Mouse (Mus musculus) monocyte, adult 2 months (primary cell): ENCODE results near the gene Gm3029.
"Not testable (repeated sequence)": the region's sequence is repeated elsewhere in the genome, so short reads cannot be mapped to it uniquely, and the experiment has no call there.

Experiments used
- DNase-seq, 2 experiments: peaks; one replicate each; pipeline ENCODE4 v3.0.0; 2022; ENCODE audit warnings: low spot score in 2 of 2, low read depth in 1 of 2

Gene Gm3029

DNA sequence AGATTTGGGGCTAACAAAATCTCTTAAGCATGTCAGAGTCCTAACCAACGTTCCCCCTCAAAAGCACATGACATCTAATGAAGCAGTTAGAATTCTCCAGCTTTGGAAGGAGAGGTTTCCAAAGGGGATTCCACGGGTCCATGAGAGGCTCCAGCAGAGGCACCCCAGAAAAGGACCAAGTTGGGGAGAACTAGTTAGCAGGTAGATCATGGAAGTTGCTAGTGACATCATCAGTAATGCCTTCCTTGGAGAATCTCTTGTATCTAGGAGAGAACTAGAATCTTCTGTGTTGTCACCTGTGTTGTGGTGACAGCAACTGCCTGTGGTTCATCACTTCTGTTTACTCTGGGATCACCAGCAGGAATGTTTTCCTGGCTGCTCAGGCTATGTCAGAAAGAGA lies at the start of gene Gm3029:
Gm3029 (plus strand) TSS at position 301 of the 400 bp plus-strand sequence.
- not testable (repeated sequence) for DNase-seq

DNA sequence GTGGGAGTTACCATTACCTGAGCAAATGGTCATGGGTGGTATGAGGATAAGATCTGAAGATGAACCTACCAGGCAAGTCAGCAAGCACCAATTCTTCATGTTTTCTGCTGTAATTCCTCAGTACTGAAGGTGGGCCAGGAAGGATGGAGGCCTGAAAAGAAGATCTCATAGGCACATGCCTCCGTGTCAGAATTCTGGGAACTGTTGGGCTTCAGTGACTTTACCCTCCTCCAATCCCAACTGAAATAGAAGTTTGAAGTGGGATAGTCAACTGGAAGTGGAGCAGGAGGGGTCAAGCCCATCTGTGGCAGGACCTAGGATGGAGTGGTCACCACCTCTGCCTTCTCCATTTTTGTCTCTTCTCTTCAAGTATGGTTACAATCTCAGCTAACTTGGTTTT lies 47.7 kb upstream of the Gm3029 start, which contains the start of gene Gm2916:
Gm2916 (plus strand) TSS at position 301 of the 400 bp plus-strand sequence.
- DNase-seq: not testable (repeated sequence)

DNA sequence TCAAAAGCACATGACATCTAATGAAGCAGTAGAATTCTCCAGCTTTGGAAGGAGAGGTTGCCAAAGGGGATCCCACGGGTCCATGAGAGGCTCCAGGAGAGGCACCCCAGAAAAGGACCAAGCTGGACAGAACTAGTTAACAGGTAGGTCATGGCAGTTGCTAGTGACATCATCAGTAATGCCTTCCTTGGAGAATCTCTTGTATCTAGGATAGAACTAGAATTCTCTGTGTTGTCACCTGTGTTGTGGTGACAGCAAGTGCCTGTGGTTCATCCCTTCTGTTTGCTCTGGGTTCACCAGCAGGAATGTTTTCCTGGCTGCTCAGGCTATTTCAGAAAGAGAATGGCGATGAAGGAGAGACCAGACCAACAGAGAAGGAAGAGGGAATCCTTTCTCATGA lies 31.7 kb downstream of the Gm3029 start, which contains the start of gene Gm3095:
Gm3095 (plus strand) TSS at position 301 of the 400 bp plus-strand sequence.
- DNase-seq: not testable (repeated sequence)
